Comparison of ENCODE assay signal across 15 mouse cellular contexts in genomic region chr19:42713770-42714169, GRCm38 (mm10).
"Had no signal": no experiment of that assay in that cellular context is flagged by ENCODE, and none has a peak within 500 bp of the region (broad histone marks: within the 10 kb centered on the region; RNA-seq: fewer than 3 reads in every experiment).

No protein-coding gene starts in this region.

- H3K36me3 ChIP-seq: limb, embryonic 15.5 days; liver, embryonic 12.5 days; midbrain, embryonic 12.5 days had no signal

- H3K9ac ChIP-seq: limb, embryonic 15.5 days; liver, embryonic 12.5 days; midbrain, embryonic 12.5 days had no signal

- H3K4me2 ChIP-seq: limb, embryonic 15.5 days; liver, embryonic 12.5 days; midbrain, embryonic 12.5 days had no signal

- H3K4me1 ChIP-seq: liver, embryonic 12.5 days; midbrain, embryonic 12.5 days had no signal

- H3K27me3 ChIP-seq: limb, embryonic 15.5 days; midbrain, embryonic 12.5 days had no signal

- DNase-seq: kidney, adult 11 months; kidney, adult 9 months; kidney, postnatal 36 days; layer of hippocampus, adult 9-11 months; layer of hippocampus, postnatal 36 days; right cerebral cortex, adult 18-20 months; right cerebral cortex, postnatal 25 days; thymus, adult 18-20 months; thymus, postnatal 14 days had no signal

- H3K4me3 ChIP-seq: limb, embryonic 15.5 days; liver, embryonic 12.5 days; megakaryocyte, embryonic 14.5 days; midbrain, embryonic 12.5 days had no signal

- H3K9me3 ChIP-seq: limb, embryonic 15.5 days; liver, embryonic 12.5 days; midbrain, embryonic 12.5 days had no signal

- H3K27ac ChIP-seq: kidney, postnatal 0 days; limb, embryonic 15.5 days; liver, embryonic 12.5 days; midbrain, embryonic 12.5 days had no signal

- ATAC-seq: liver, embryonic 12.5 days; midbrain, embryonic 16.5 days had no signal
